Mouse (Mus musculus) gastrocnemius, postnatal 14 days (tissue): ENCODE measurements around the gene Rspo4. TPM values are rescaled to one million over a fixed set of nuclear protein-coding genes. Genes with fewer than 3 reads are reported as not detected.
A peak's percentile ranks its signal among the peaks of the same experiment; 100 is the strongest.

Source experiments
- DNase-seq: peaks from one replicate; pipeline ENCODE4 v3.0.0; 2021; ENCODE audit warnings: mixed read lengths
- intact Hi-C: fragments of 180-260 bp; cut with DNase I; formaldehyde crosslinking; loops from one replicate; pipeline ENCODE4 v1.15.1; 2025; ENCODE audit warnings: low total_unique reads
- long read RNA-seq, 2 experiments: library from polyadenylated mRNA; stranded (forward); transcript quantifications; one replicate each; pipeline ENCODE4 v2.0.0; 2021
- total RNA-seq, 2 experiments: library from RNA; stranded (reverse); gene quantifications; 2 replicates each; pipeline ENCODE4 v1.2.3; 2021

Gene Rspo4
- not detected for total RNA-seq
- long read RNA-seq, experiment 1 = 0 reads
- long read RNA-seq, experiment 2 = 0 reads

- intact Hi-C loops = no loop called here
- DNase-seq = no peak
Measured at GRCm38 (mm10) chr2:151842648-151843226, at the start of gene Rspo4. Gene Rspo4 (plus strand): TSS chr2:151842927.

- intact Hi-C loops = no loop called here
- no peak for DNase-seq
Measured at GRCm38 (mm10) chr2:151815586-151815985, 27.1 kb upstream of the Rspo4 start.

- DNase-seq = no peak
- intact Hi-C loops = no loop called here
Measured at GRCm38 (mm10) chr2:151862257-151862810, 19.6 kb downstream of the Rspo4 start.

- no peak for DNase-seq
Measured at GRCm38 (mm10) chr2:151864941-151865340, 22.2 kb downstream of the Rspo4 start.

GRCm38 (mm10) chr2:151866487-151866886, 23.8 kb downstream of the Rspo4 start:
- DNase-seq = peak; percentile 49
- intact Hi-C loops = loop anchor here (5.0 kb wide), 1 partner anchor 119 kb away; no protein-coding TSS in a partner anchor

More at GRCm38 (mm10) chr2:151864941-151865340, 22.2 kb downstream of the Rspo4 start:
- intact Hi-C loops = loop anchor here (5.0 kb wide), 1 partner anchor 118 kb away; no protein-coding TSS in a partner anchor

GRCm38 (mm10) chr2:151868196-151868595, 25.5 kb downstream of the Rspo4 start:
- no peak for DNase-seq
- intact Hi-C loops = loop anchor here (5.0 kb wide), 1 partner anchor 121 kb away; no protein-coding TSS in a partner anchor

GRCm38 (mm10) chr2:151874551-151874950, 31.8 kb downstream of the Rspo4 start:
- no peak for DNase-seq
- intact Hi-C loops = no loop called here

- DNase-seq = peak; percentile 34
Measured at GRCm38 (mm10) chr2:151876012-151876485, 33.3 kb downstream of the Rspo4 start.

GRCm38 (mm10) chr2:151878645-151879044, 35.9 kb downstream of the Rspo4 start:
- intact Hi-C loops = loop anchor here (5.0 kb wide), 1 partner anchor 114 kb away; no protein-coding TSS in a partner anchor
- no peak for DNase-seq

More at GRCm38 (mm10) chr2:151876012-151876485, 33.3 kb downstream of the Rspo4 start:
- intact Hi-C loops = loop anchor here (5.0 kb wide), 1 partner anchor 116 kb away; no protein-coding TSS in a partner anchor

GRCm38 (mm10) chr2:151879760-151880159, 37.0 kb downstream of the Rspo4 start:
- no peak for DNase-seq
- intact Hi-C loops = loop anchor here (5.0 kb wide), 1 partner anchor 113 kb away; no protein-coding TSS in a partner anchor

GRCm38 (mm10) chr2:151891031-151891430, 48.3 kb downstream of the Rspo4 start:
- no peak for DNase-seq
- intact Hi-C loops = no loop called here

- no peak for DNase-seq
- intact Hi-C loops = no loop called here
Measured at GRCm38 (mm10) chr2:151893122-151893774, 50.5 kb downstream of the Rspo4 start.

GRCm38 (mm10) chr2:151894209-151894980, 51.7 kb downstream of the Rspo4 start:
- intact Hi-C loops = no loop called here
- DNase-seq = no peak

GRCm38 (mm10) chr2:151895911-151896310, 53.2 kb downstream of the Rspo4 start:
- no peak for DNase-seq
- intact Hi-C loops = no loop called here

GRCm38 (mm10) chr2:151898106-151898505, 55.4 kb downstream of the Rspo4 start:
- DNase-seq = no peak
- intact Hi-C loops = no loop called here

- intact Hi-C loops = no loop called here
- DNase-seq = no peak
Measured at GRCm38 (mm10) chr2:151900845-151901244, 58.1 kb downstream of the Rspo4 start.

- intact Hi-C loops = no loop called here
- no peak for DNase-seq
Measured at GRCm38 (mm10) chr2:151903267-151903666, 60.5 kb downstream of the Rspo4 start.

- DNase-seq = no peak
- intact Hi-C loops = no loop called here
Measured at GRCm38 (mm10) chr2:151903933-151904332, 61.2 kb downstream of the Rspo4 start.

GRCm38 (mm10) chr2:151904636-151905035, 61.9 kb downstream of the Rspo4 start:
- intact Hi-C loops = no loop called here
- no peak for DNase-seq

GRCm38 (mm10) chr2:151907020-151907419, 64.3 kb downstream of the Rspo4 start:
- intact Hi-C loops = no loop called here
- no peak for DNase-seq
